Mouse (Mus musculus): ENCODE data around the gene Sgsm1. TPM values are rescaled to one million over a fixed set of nuclear protein-coding genes. Genes with fewer than 3 reads are reported as not detected.
A peak's percentile ranks its signal among the peaks of the same experiment; 100 is the strongest.

Gene Sgsm1
- polyA plus RNA-seq, 1 experiment: 11.7 TPM

DNA sequence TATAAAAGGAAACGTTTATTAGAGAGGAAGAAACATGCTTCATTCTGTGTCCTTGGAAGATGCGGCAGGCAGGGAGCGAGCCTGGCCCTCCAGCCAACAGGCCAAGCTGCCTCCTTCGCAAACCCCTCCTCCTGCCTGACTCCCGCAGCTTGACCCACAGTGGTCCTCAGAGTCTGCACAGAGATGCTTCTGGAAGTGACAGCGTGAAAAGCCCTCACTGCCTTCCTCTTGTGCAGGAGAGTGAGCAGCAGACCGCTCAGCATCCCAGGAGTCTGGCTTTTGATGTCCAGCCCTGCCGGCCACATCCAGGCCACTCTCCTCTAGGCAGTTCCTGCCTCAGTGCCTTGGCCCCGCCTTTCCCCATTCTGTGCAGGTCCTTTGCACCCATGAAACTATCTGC is 11.2 kb downstream of the Sgsm1 start:
- Histone ChIP-seq H3K27me3 (ENCODE audit: control insufficient read depth, insufficient read depth, low read length, poor library complexity, severe bottlenecking) (no peaks in the 10 kb centered on the region), H3K9me3 (replicated peaks; ENCODE audit: control insufficient read depth, insufficient read depth, low read length, poor library complexity, severe bottlenecking) (no peaks in the 10 kb centered on the region), H3K9ac (ENCODE audit: low read depth, poor library complexity, severe bottlenecking) (no peak overlapping the region), H3K36me3 (ENCODE audit: control insufficient read depth, insufficient read depth, low read length, poor library complexity, severe bottlenecking) (no peaks in the 10 kb centered on the region), H3K27ac (ENCODE audit: insufficient read depth, low read length) (no peak overlapping the region), H3K4me1 (ENCODE audit: control insufficient read depth, insufficient read depth, low read length) (peaks cover 5% of the 10 kb centered on the region), H3K4me3 (ENCODE audit: low read depth, low read length) (no peak overlapping the region)
- no peak for TF ChIP-seq CTCF (IDR thresholded peaks at IDR 0.05; ENCODE audit: low read depth, low read length)
- no peak for TF ChIP-seq EP300 (IDR thresholded peaks at IDR 0.05; ENCODE audit: insufficient read depth, low read depth, low read length)
- no peak for TF ChIP-seq POLR2A (IDR thresholded peaks at IDR 0.05; ENCODE audit: insufficient read depth, low read length)

DNA sequence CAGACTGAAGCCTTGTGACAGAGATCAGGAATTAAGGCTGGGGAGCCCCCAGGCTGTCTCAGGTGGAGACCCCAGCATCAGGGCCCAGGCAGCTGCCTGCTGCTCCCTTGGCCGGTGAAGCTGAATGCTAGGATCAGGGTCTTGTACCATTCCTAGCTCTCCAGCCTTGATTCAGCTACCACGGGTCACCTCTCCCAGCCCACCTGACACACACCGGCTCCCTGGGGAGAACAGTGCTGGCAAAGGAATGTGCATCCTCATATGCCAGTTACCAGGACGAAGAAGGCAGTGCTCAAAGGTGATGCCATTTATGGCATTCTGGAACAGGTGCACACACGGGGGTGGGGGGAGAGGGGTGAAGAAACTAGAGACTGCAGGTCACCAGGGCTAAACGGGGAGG is 11.8 kb downstream of the Sgsm1 start:
- Histone ChIP-seq H3K27ac (ENCODE audit: insufficient read depth, low read length) (no peak overlapping the region), H3K36me3 (ENCODE audit: control insufficient read depth, insufficient read depth, low read length, poor library complexity, severe bottlenecking) (no peaks in the 10 kb centered on the region), H3K9ac (ENCODE audit: low read depth, poor library complexity, severe bottlenecking) (no peak overlapping the region), H3K9me3 (replicated peaks; ENCODE audit: control insufficient read depth, insufficient read depth, low read length, poor library complexity, severe bottlenecking) (no peaks in the 10 kb centered on the region), H3K4me1 (ENCODE audit: control insufficient read depth, insufficient read depth, low read length) (peaks cover 5% of the 10 kb centered on the region), H3K4me3 (ENCODE audit: low read depth, low read length) (no peak overlapping the region), H3K27me3 (ENCODE audit: control insufficient read depth, insufficient read depth, low read length, poor library complexity, severe bottlenecking) (no peaks in the 10 kb centered on the region)
- TF ChIP-seq POLR2A (IDR thresholded peaks at IDR 0.05; ENCODE audit: insufficient read depth, low read length): no peak

DNA sequence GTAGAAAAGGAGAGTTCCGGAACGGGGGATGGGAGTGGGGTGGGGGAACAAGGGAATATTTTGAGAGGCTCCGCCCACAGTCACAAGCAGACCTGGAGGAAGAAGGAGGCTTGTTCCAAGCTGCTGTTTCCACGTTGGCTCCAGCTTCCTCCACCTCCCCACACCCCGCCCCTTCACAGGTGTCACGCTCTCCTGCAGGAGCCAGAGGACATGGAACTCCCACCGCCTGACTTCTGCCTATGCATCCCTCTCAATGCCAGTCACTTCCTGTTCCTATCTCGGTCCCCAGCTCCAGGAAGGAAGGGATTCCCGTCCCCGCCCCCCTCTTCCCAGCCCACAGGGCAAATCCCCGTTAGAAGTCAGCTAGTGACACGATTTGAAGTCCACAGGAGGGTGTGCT is 12.5 kb downstream of the Sgsm1 start:
- no peak overlapping the region for H3K27ac ChIP-seq (ENCODE audit: insufficient read depth, low read length)
- no peak overlapping the region for H3K9ac ChIP-seq (ENCODE audit: low read depth, poor library complexity, severe bottlenecking)
- H3K36me3 ChIP-seq (ENCODE audit: control insufficient read depth, insufficient read depth, low read length, poor library complexity, severe bottlenecking): no peaks in the 10 kb centered on the region
- H3K27me3 ChIP-seq (ENCODE audit: control insufficient read depth, insufficient read depth, low read length, poor library complexity, severe bottlenecking): no peaks in the 10 kb centered on the region
- no peak overlapping the region for H3K4me3 ChIP-seq (ENCODE audit: low read depth, low read length)
- no peak for TF ChIP-seq POLR2A (IDR thresholded peaks at IDR 0.05; ENCODE audit: insufficient read depth, low read length)
- no peak for TF ChIP-seq CTCF (IDR thresholded peaks at IDR 0.05; ENCODE audit: low read depth, low read length)
- TF ChIP-seq EP300 (IDR thresholded peaks at IDR 0.05; ENCODE audit: insufficient read depth, low read depth, low read length): no peak
- H3K4me1 ChIP-seq (ENCODE audit: control insufficient read depth, insufficient read depth, low read length): peaks cover 5% of the 10 kb centered on the region
- H3K9me3 ChIP-seq (replicated peaks; ENCODE audit: control insufficient read depth, insufficient read depth, low read length, poor library complexity, severe bottlenecking): no peaks in the 10 kb centered on the region

DNA sequence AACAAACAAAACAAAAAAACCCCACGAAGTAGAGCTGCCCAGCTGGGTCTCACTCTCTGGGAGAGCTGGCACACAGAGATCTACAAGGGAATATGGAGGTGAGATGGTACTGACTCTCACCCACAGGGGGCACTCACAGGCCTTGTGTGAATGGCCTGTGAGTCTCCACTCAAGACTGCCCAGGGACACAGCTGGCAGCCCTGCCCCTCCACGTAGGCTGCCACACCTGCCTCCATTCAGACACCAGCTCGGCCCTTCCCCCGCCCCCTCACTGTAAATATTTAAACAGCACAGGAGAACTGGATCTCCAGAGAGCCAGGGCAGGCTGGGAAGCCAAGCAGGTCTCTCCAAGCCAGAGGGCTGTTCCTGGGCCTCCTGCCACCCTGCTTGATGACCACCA is 14.8 kb downstream of the Sgsm1 start:
- no peaks in the 10 kb centered on the region for H3K9me3 ChIP-seq (replicated peaks; ENCODE audit: control insufficient read depth, insufficient read depth, low read length, poor library complexity, severe bottlenecking)
- TF ChIP-seq EP300 (IDR thresholded peaks at IDR 0.05; ENCODE audit: insufficient read depth, low read depth, low read length): no peak
- peak; percentile 45 for TF ChIP-seq CTCF (IDR thresholded peaks at IDR 0.05; ENCODE audit: low read depth, low read length)
- no peak overlapping the region for H3K4me3 ChIP-seq (ENCODE audit: low read depth, low read length)
- H3K4me1 ChIP-seq (ENCODE audit: control insufficient read depth, insufficient read depth, low read length): peaks cover 5% of the 10 kb centered on the region
- no peaks in the 10 kb centered on the region for H3K36me3 ChIP-seq (ENCODE audit: control insufficient read depth, insufficient read depth, low read length, poor library complexity, severe bottlenecking)
- no peak overlapping the region for H3K9ac ChIP-seq (ENCODE audit: low read depth, poor library complexity, severe bottlenecking)
- H3K27ac ChIP-seq (ENCODE audit: insufficient read depth, low read length): no peak overlapping the region
- H3K27me3 ChIP-seq (ENCODE audit: control insufficient read depth, insufficient read depth, low read length, poor library complexity, severe bottlenecking): no peaks in the 10 kb centered on the region

DNA sequence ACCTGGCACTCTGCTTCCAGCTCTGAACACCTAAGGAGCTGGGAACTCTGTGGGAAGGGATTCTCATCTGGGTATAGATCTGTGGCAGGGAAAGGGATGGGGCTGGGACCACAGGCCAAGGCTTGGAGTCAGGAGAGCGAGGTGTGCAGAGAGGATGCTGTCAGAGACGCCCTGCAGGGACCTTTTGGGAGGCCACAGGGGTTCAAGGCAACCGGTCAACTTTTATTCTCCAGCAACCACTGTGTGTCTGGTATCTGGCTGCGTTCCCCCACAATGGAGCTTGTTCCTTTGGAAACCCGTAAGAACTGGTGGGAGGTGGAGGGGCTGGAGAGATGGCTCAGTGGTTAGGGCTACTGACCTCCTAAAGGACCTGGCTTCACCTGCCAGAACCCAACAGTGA is 16.0 kb downstream of the Sgsm1 start:
- Histone ChIP-seq H3K27me3 (ENCODE audit: control insufficient read depth, insufficient read depth, low read length, poor library complexity, severe bottlenecking) (no peaks in the 10 kb centered on the region), H3K9me3 (replicated peaks; ENCODE audit: control insufficient read depth, insufficient read depth, low read length, poor library complexity, severe bottlenecking) (no peaks in the 10 kb centered on the region), H3K4me3 (ENCODE audit: low read depth, low read length) (no peak overlapping the region), H3K36me3 (ENCODE audit: control insufficient read depth, insufficient read depth, low read length, poor library complexity, severe bottlenecking) (no peaks in the 10 kb centered on the region), H3K4me1 (ENCODE audit: control insufficient read depth, insufficient read depth, low read length) (peaks cover 2% of the 10 kb centered on the region), H3K27ac (ENCODE audit: insufficient read depth, low read length) (no peak overlapping the region), H3K9ac (ENCODE audit: low read depth, poor library complexity, severe bottlenecking) (no peak overlapping the region)
- no peak for TF ChIP-seq CTCF (IDR thresholded peaks at IDR 0.05; ENCODE audit: low read depth, low read length)

DNA sequence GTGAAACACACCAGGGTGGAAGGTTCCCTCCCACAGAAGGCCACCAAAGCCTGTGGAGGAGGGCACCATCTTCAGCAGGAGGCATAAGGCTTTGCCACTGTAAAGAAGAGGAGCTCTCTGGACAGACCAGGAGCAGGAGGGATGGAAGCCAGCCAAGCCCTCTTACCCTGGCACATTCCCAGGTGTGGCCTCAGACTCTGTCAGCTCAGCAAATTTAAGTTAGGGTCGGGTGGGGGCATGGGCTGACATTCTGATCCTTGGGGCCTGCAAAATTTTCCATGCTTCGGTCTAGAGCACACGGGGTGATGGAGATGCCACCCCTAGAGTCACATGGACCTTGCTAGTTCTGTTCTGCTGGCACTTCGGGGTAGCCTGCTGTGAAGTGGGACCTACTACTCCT is 17.1 kb downstream of the Sgsm1 start:
- Histone ChIP-seq H3K9ac (ENCODE audit: low read depth, poor library complexity, severe bottlenecking) (no peak overlapping the region), H3K27me3 (ENCODE audit: control insufficient read depth, insufficient read depth, low read length, poor library complexity, severe bottlenecking) (no peaks in the 10 kb centered on the region), H3K4me3 (ENCODE audit: low read depth, low read length) (no peak overlapping the region), H3K9me3 (replicated peaks; ENCODE audit: control insufficient read depth, insufficient read depth, low read length, poor library complexity, severe bottlenecking) (no peaks in the 10 kb centered on the region), H3K4me1 (ENCODE audit: control insufficient read depth, insufficient read depth, low read length) (peaks cover 2% of the 10 kb centered on the region), H3K36me3 (ENCODE audit: control insufficient read depth, insufficient read depth, low read length, poor library complexity, severe bottlenecking) (no peaks in the 10 kb centered on the region), H3K27ac (ENCODE audit: insufficient read depth, low read length) (no peak overlapping the region)
- TF ChIP-seq EP300 (IDR thresholded peaks at IDR 0.05; ENCODE audit: insufficient read depth, low read depth, low read length) (no peak), POLR2A (IDR thresholded peaks at IDR 0.05; ENCODE audit: insufficient read depth, low read length) (no peak), CTCF (IDR thresholded peaks at IDR 0.05; ENCODE audit: low read depth, low read length) (no peak)

Data from ES-Bruce4 (cell line).